Mouse (Mus musculus) spleen, postnatal 36 days (tissue): ENCODE data around the gene Moap1.

Source experiments
- DNase-seq, 2 experiments: peaks; one replicate each; pipeline ENCODE4 v3.0.0; 2022; ENCODE audit warnings: low spot score in 2 of 2, mixed read lengths in 1 of 2

Gene Moap1

GRCm38 (mm10) chr12:102705906-102706640 is 37.4 kb downstream of the Moap1 start:
- no peak for DNase-seq

- peak; percentile 81 to 82 for DNase-seq
Observed at GRCm38 (mm10) chr12:102705216-102705871, 38.1 kb downstream of the Moap1 start.

DNA sequence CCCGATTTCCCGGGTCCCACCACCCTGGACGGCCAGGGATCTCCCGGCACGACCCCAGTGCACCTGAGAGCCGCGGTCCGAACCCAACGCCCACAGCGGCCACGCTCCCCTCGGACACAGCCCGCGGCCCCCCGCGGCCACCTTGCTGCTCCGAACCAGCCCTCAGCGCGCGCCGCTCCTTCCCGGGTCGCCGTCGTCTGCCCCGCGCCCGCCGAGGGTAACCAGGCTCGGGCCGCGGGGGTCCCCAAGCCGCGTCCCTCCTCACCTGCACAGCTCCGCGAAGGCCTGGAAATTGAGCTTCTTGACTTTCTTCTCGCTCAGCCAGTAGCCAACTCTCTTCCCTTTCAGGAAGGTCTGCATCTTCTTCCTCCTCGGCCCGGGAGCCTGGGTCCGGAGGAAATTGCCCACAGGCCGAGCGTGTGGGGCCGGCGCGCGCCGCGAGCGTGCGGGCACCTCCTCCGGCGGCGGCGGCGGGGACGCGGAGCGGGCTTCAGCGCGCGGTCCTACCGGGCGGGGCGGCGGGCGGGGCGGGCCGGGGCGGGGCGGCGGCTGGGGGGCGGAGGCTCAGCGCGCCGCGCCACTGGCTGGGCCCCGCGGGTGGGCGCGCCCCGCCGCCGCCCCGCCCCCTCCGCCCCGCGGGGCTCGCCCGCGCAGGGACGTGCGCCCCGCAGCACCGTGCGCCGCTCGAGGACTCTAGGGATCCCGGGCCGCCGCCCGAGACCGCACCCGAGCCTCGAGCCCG is 38.8 kb downstream of the Moap1 start, which contains the start of gene Itpk1:
TSS of gene Itpk1 (minus strand) at position 474 of the 742 bp plus-strand sequence.
- DNase-seq: peak; percentile 53 to 55

GRCm38 (mm10) chr12:102703921-102704408 is 39.5 kb downstream of the Moap1 start:
- no peak for DNase-seq

GRCm38 (mm10) chr12:102703441-102703840 is 40.0 kb downstream of the Moap1 start:
- DNase-seq: no peak

DNA sequence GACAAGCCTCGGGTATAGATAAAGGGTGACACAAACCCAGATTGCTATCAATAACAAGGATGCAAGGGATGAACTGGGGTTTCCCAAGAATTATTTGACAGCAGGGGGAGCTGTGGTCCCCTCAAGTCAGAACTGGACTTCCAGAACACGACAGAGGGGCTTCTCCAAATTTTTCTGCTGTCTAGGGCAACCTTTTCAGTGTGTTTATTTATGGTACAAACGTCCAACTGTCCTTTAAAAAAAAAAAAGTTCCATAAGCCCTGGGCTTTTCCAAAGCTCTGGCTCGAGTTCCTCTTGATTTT is 40.4 kb downstream of the Moap1 start:
- no peak for DNase-seq

GRCm38 (mm10) chr12:102702356-102703110 is 40.9 kb downstream of the Moap1 start:
- DNase-seq: peak; percentile 65 to 79

DNA sequence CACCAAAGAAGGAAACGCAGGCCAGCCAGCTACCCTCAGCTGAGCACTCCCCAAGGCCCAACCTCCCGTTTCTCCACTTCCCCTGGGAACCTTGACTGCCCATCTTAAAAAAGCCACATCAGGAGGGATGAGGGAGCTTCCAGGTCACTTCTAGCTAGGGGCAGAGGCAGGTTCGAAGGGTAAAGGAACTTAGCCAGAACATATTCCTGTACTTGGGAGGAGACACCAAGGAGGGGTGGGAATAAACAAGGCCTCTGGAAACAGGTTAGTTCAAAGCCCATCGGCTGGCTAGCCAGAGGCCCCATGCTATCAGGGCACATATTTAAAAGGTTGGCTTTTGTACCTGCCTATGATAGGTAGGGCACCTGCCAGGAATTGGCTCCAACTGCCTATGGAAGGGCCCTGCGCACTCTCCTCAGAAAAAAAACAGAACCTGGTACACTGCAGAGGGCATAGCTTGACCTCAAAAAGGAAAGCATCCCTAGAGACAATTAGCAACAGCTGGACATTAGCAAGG is 41.7 kb downstream of the Moap1 start:
- DNase-seq: no peak

DNA sequence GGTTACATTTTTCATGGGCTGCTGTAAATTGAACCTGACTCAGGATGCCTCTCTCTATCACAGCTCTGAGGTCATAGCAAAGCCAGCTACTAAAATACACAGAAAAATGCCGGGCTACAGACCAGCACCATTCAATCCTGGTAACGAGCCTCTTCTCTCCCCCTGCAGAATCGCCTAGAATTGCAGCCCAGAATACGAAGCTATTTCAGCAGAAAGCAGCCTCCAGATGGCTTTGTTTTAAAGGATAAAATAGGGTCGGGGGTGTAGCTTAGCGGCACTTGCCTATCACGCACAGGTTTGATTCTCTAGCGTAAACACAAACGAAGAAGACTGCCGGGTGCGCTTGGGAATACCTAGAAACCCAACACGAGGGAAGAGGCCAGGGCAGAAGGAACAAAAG is 43.0 kb downstream of the Moap1 start:
- DNase-seq: no peak

GRCm38 (mm10) chr12:102699156-102699555 is 44.3 kb downstream of the Moap1 start:
- DNase-seq: no peak

GRCm38 (mm10) chr12:102698089-102698684 is 45.3 kb downstream of the Moap1 start:
- DNase-seq: no peak

DNA sequence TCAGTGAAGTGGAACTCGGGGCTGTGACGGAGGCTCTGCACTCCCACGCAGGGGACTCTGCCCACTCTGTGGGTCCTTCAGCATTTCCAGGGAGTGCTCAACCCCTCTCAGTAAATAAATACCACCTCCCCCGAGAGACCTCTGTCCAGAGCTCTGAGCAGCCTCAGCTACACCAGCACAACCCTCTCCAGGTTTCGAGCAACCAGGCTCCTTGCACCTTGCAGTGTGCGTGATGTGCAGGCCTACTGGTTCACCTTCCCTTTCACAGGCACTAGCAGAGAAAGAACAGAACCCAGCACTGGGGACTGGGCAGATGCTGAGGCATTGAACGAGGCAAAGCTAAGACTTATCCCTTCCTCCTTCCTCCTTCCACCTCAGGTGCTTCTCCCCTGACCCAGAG is 46.1 kb downstream of the Moap1 start:
- no peak for DNase-seq

DNA sequence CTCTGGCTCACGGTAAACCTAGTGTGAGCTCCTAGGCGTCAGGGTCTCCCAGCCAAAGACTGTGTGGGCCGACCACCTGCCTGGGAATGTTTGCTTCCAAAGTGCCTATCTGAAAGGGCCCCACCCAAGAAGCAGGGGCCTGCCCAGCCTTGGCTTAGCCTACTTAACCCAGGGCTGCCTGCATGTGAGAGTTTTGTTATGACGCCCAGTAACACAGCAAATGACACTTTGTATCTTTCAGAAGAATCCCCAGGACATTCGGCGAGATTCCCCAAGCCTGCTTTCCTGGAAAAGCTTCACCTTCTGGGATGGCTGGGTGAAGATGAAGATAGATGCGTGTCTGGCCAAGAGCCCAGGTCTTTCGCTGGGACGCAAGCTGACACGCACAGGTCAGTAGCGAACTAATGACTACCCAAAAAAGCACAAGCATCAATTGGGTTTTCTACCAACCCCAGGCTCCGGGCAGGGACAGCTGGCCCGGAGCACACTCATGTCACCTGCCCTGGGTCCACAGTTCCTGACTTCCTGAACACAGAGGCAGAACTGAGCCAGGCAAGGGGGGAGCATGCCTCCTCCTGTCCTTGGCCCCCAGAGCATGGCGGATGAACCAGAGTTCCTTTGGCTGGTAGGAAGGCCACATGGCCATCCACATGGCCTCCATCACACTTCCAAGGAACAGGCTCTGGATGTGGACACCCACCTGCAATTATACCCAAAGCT is 46.7 kb downstream of the Moap1 start:
- DNase-seq: no peak

- peak in 1 of 2 experiments; percentile 32 for DNase-seq
Observed at GRCm38 (mm10) chr12:102695369-102696239, 47.9 kb downstream of the Moap1 start.
